ENCODE assay signal across 31 mouse cellular contexts in genomic region chr4:150178131-150178530, GRCm38 (mm10). TPM values are rescaled to one million over a fixed set of nuclear protein-coding genes. Genes with fewer than 3 reads are reported as not detected.
DNase-seq lines count a peak whose midpoint lies in the region; ATAC-seq lines count a peak whose summit lies in the region.
"Had no signal": no experiment of that assay in that cellular context is flagged by ENCODE, and none has a peak within 500 bp of the region (broad histone marks: within the 10 kb centered on the region; RNA-seq: fewer than 3 reads in every experiment).

No protein-coding gene starts in this region.

- H3K4me3 ChIP-seq in hindbrain, embryonic 10.5 days: no peak overlapping the region
- H3K4me3 ChIP-seq in hindbrain, embryonic 13.5 days: no peak overlapping the region
- no peak overlapping the region for H3K4me3 ChIP-seq in embryonic facial prominence, embryonic 14.5 days (ENCODE audit: low read depth, low read length)
- no peak overlapping the region for H3K4me3 ChIP-seq in limb, embryonic 12.5 days (replicated peaks)
- H3K4me3 ChIP-seq in forebrain, embryonic 16.5 days (replicated peaks; ENCODE audit: low read length): no peak overlapping the region
- H3K4me3 ChIP-seq: forebrain, embryonic 15.5 days; layer of hippocampus, adult 2 months; limb, embryonic 13.5 days; lung, embryonic 15.5 days; midbrain, embryonic 13.5 days; neural tube, embryonic 12.5 days had no signal

- WGBS in hindbrain, embryonic 10.5 days: 60% methylated on average over 4 of the region's 4 CpGs
- WGBS in hindbrain, embryonic 13.5 days: 54% methylated on average over 4 of the region's 4 CpGs
- WGBS in embryonic facial prominence, embryonic 14.5 days: 19% methylated on average over 4 of the region's 4 CpGs
- 18% methylated on average over 4 of the region's 4 CpGs for WGBS in limb, embryonic 12.5 days
- 53% methylated on average over 4 of the region's 4 CpGs for WGBS in forebrain, embryonic 16.5 days

- H3K27me3 ChIP-seq in hindbrain, embryonic 10.5 days (ENCODE audit: insufficient read depth, poor library complexity, severe bottlenecking): no peaks in the 10 kb centered on the region
- no peaks in the 10 kb centered on the region for H3K27me3 ChIP-seq in hindbrain, embryonic 13.5 days
- no peaks in the 10 kb centered on the region for H3K27me3 ChIP-seq in embryonic facial prominence, embryonic 14.5 days (replicated peaks; ENCODE audit: control insufficient read depth, insufficient read depth, low read length)
- H3K27me3 ChIP-seq in limb, embryonic 12.5 days: no peaks in the 10 kb centered on the region
- H3K27me3 ChIP-seq in forebrain, embryonic 16.5 days (replicated peaks; ENCODE audit: control insufficient read depth, insufficient read depth, low read length): no peaks in the 10 kb centered on the region
- H3K27me3 ChIP-seq: CH12.LX; forebrain, embryonic 15.5 days; limb, embryonic 13.5 days; lung, embryonic 15.5 days; midbrain, embryonic 13.5 days; neural tube, embryonic 12.5 days had no signal

- no peak overlapping the region for H3K27ac ChIP-seq in hindbrain, embryonic 10.5 days
- no peak overlapping the region for H3K27ac ChIP-seq in hindbrain, embryonic 13.5 days
- no peak overlapping the region for H3K27ac ChIP-seq in embryonic facial prominence, embryonic 14.5 days (replicated peaks; ENCODE audit: low read depth, low read length)
- H3K27ac ChIP-seq in limb, embryonic 12.5 days: peak overlapping the region; percentile 2; the same call in 1 of the 2 replicates
- no peak overlapping the region for H3K27ac ChIP-seq in forebrain, embryonic 16.5 days (ENCODE audit: low read length)
- H3K27ac ChIP-seq: forebrain, embryonic 15.5 days; kidney, postnatal 0 days; layer of hippocampus, adult 2 months; limb, embryonic 13.5 days; liver, embryonic 14.5 days; lung, embryonic 15.5 days; midbrain, embryonic 13.5 days; neural tube, embryonic 12.5 days; stomach, postnatal 0 days had no signal

- DNase-seq in hindbrain, embryonic 10.5 days (ENCODE audit: low spot score): peak; percentile 26
- DNase-seq in embryo, embryonic 10.5 days (ENCODE audit: low spot score): peak; percentile 60
- DNase-seq in embryonic facial prominence, embryonic 14.5 days (ENCODE audit: low spot score): peak; percentile 34
- no peak for DNase-seq in adrenal gland, postnatal 10 days
- DNase-seq in natural killer cell, adult 2 months (ENCODE audit: low spot score in 2 of 2): no peak
- DNase-seq: adrenal gland, adult 8-10 months; B cell, adult 2 months; cerebellum, adult 18-20 months; cerebellum, postnatal 14 days; kidney, adult 11 months; right cerebral cortex, postnatal 14 days had no signal

- H3K4me2 ChIP-seq in hindbrain, embryonic 13.5 days: no peak overlapping the region
- no peak overlapping the region for H3K4me2 ChIP-seq in embryonic facial prominence, embryonic 14.5 days (ENCODE audit: low read depth, low read length)
- H3K4me2 ChIP-seq in limb, embryonic 12.5 days: no peak overlapping the region
- H3K4me2 ChIP-seq in forebrain, embryonic 16.5 days (ENCODE audit: low read length): no peak overlapping the region
- H3K4me2 ChIP-seq: forebrain, embryonic 15.5 days; limb, embryonic 13.5 days; lung, embryonic 15.5 days; midbrain, embryonic 13.5 days; neural tube, embryonic 12.5 days had no signal

- H3K4me1 ChIP-seq in hindbrain, embryonic 10.5 days (replicated peaks): peaks cover 6% of the 10 kb centered on the region
- 0 out of 2 replicates have a peak, but pooled peaks cover 2% of the 10 kb centered on the region for H3K4me1 ChIP-seq in hindbrain, embryonic 13.5 days (replicated peaks)
- peaks cover 4% of the 10 kb centered on the region; the same call in 1 of the 2 replicates for H3K4me1 ChIP-seq in embryonic facial prominence, embryonic 14.5 days (ENCODE audit: control insufficient read depth, insufficient read depth, low read length)
- peaks cover 14% of the 10 kb centered on the region; the same call in 1 of the 2 replicates for H3K4me1 ChIP-seq in limb, embryonic 12.5 days (replicated peaks)
- 0 out of 2 replicates have a peak, but pooled peaks cover 2% of the 10 kb centered on the region for H3K4me1 ChIP-seq in forebrain, embryonic 16.5 days (replicated peaks; ENCODE audit: control insufficient read depth, insufficient read depth, low read length)
- H3K4me1 ChIP-seq: forebrain, embryonic 15.5 days; midbrain, embryonic 13.5 days; neural tube, embryonic 12.5 days had no signal

- 0 out of 2 replicates have a peak, but pooled peaks cover 6% of the 10 kb centered on the region for H3K9me3 ChIP-seq in hindbrain, embryonic 10.5 days
- no peaks in the 10 kb centered on the region for H3K9me3 ChIP-seq in hindbrain, embryonic 13.5 days
- no peaks in the 10 kb centered on the region for H3K9me3 ChIP-seq in embryonic facial prominence, embryonic 14.5 days (ENCODE audit: control insufficient read depth, low read length)
- H3K9me3 ChIP-seq in limb, embryonic 12.5 days: 0 out of 2 replicates have a peak, but pooled peaks cover 3% of the 10 kb centered on the region
- no peaks in the 10 kb centered on the region for H3K9me3 ChIP-seq in forebrain, embryonic 16.5 days (ENCODE audit: control insufficient read depth, low read length)
- H3K9me3 ChIP-seq: forebrain, embryonic 15.5 days; limb, embryonic 13.5 days; lung, embryonic 15.5 days; midbrain, embryonic 13.5 days; neural tube, embryonic 12.5 days had no signal

- H3K9ac ChIP-seq in hindbrain, embryonic 13.5 days: no peak overlapping the region
- no peak overlapping the region for H3K9ac ChIP-seq in embryonic facial prominence, embryonic 14.5 days (ENCODE audit: low read depth, low read length)
- H3K9ac ChIP-seq in limb, embryonic 12.5 days (replicated peaks): no peak overlapping the region
- no peak overlapping the region for H3K9ac ChIP-seq in forebrain, embryonic 16.5 days (replicated peaks; ENCODE audit: low read depth, low read length)
- H3K9ac ChIP-seq: forebrain, embryonic 15.5 days; limb, embryonic 13.5 days; liver, embryonic 14.5 days; lung, embryonic 15.5 days; midbrain, embryonic 13.5 days; neural tube, embryonic 12.5 days had no signal

- no peak for ATAC-seq in hindbrain, embryonic 13.5 days (ENCODE audit: low FRiP score)
- ATAC-seq in embryonic facial prominence, embryonic 14.5 days (ENCODE audit: low read depth): no peak
- no peak for ATAC-seq in limb, embryonic 12.5 days (ENCODE audit: insufficient number of reproducible peaks, insufficient read depth, low FRiP score, low TSS enrichment, low read depth)
- no peak for ATAC-seq in forebrain, embryonic 16.5 days
- ATAC-seq: forebrain, embryonic 15.5 days; midbrain, embryonic 13.5 days had no signal

- H3K36me3 ChIP-seq in hindbrain, embryonic 10.5 days: no peaks in the 10 kb centered on the region
- no peaks in the 10 kb centered on the region for H3K36me3 ChIP-seq in hindbrain, embryonic 13.5 days
- no peaks in the 10 kb centered on the region for H3K36me3 ChIP-seq in embryonic facial prominence, embryonic 14.5 days (ENCODE audit: control insufficient read depth, insufficient read depth, low read length)
- no peaks in the 10 kb centered on the region for H3K36me3 ChIP-seq in limb, embryonic 12.5 days
- no peaks in the 10 kb centered on the region for H3K36me3 ChIP-seq in forebrain, embryonic 16.5 days (ENCODE audit: control insufficient read depth, insufficient read depth)
- H3K36me3 ChIP-seq: forebrain, embryonic 15.5 days; G1E; limb, embryonic 13.5 days; lung, embryonic 15.5 days; midbrain, embryonic 13.5 days; neural tube, embryonic 12.5 days had no signal

RNA-seq across cellular contexts. Expression of gene Car6, which starts 23.0 kb away (rescaled TPM):
- 0.14 TPM in 1 of 2 replicates, not detected in the other for polyA plus RNA-seq in hindbrain, embryonic 10.5 days (2016; fragmentation: Nextera tagmentation; extraction: Ambion mirVana)
- not detected in 2 replicates for polyA plus RNA-seq in hindbrain, embryonic 13.5 days (2015; fragmentation: Nextera tagmentation; extraction: Ambion mirVana)
- not detected in 2 replicates for polyA plus RNA-seq in embryonic facial prominence, embryonic 14.5 days (2014; fragmentation: Nextera tagmentation; extraction: Ambion mirVana)
- 0.22 and 0.33 TPM in 2 replicates for polyA plus RNA-seq in limb, embryonic 12.5 days (2016; fragmentation: Nextera tagmentation; extraction: Ambion mirVana)
- under 1 TPM; 0.27 to 0.54 TPM for total RNA-seq in adrenal gland, postnatal 10 days (2021)
- not detected in 2 replicates for polyA plus RNA-seq in forebrain, embryonic 16.5 days (2015; fragmentation: Nextera tagmentation; extraction: Ambion mirVana)
- total RNA-seq: CH12.LX; G1E; layer of hippocampus, adult 2 months; layer of hippocampus, postnatal 25 days had no signal
- polyA plus RNA-seq: forebrain, embryonic 15.5 days; G1E; heart, embryonic 16.5 days; hindbrain, embryonic 11.5 days; kidney, postnatal 0 days; lung, embryonic 15.5 days; midbrain, embryonic 13.5 days; neural tube, embryonic 12.5 days; stomach, postnatal 0 days; urinary bladder, adult 2 months had no signal

RNA-seq across cellular contexts. Expression of gene Slc2a7, which starts 29.4 kb away (rescaled TPM):
- not detected in 2 replicates for polyA plus RNA-seq in hindbrain, embryonic 10.5 days (2016; fragmentation: Nextera tagmentation; extraction: Ambion mirVana)
- not detected in 2 replicates for polyA plus RNA-seq in hindbrain, embryonic 13.5 days (2015; fragmentation: Nextera tagmentation; extraction: Ambion mirVana)
- polyA plus RNA-seq in embryonic facial prominence, embryonic 14.5 days (2014; fragmentation: Nextera tagmentation; extraction: Ambion mirVana): not detected in 2 replicates
- polyA plus RNA-seq in limb, embryonic 12.5 days (2016; fragmentation: Nextera tagmentation; extraction: Ambion mirVana): not detected in 2 replicates
- not detected for total RNA-seq in adrenal gland, postnatal 10 days (2021)
- not detected in 2 replicates for polyA plus RNA-seq in forebrain, embryonic 16.5 days (2015; fragmentation: Nextera tagmentation; extraction: Ambion mirVana)
- total RNA-seq: adrenal gland, adult 8-10 months; layer of hippocampus, adult 2 months; layer of hippocampus, postnatal 25 days had no signal
- polyA plus RNA-seq: forebrain, embryonic 15.5 days; G1E; gonadal fat pad, adult 2 months; heart, embryonic 16.5 days; hindbrain, embryonic 11.5 days; kidney, postnatal 0 days; limb, embryonic 13.5 days; lung, embryonic 15.5 days; midbrain, embryonic 13.5 days; neural tube, embryonic 12.5 days; stomach, postnatal 0 days; thymus, postnatal 0 days; urinary bladder, adult 2 months had no signal

RNA-seq across cellular contexts. Expression of gene Eno1, which starts 58.4 kb away (rescaled TPM):
- polyA plus RNA-seq in hindbrain, embryonic 10.5 days (2016; fragmentation: Nextera tagmentation; extraction: Ambion mirVana): 2,517 and 3,327 TPM in 2 replicates
- polyA plus RNA-seq in hindbrain, embryonic 13.5 days (2015; fragmentation: Nextera tagmentation; extraction: Ambion mirVana): 1,025 and 1,119 TPM in 2 replicates
- polyA plus RNA-seq in embryonic facial prominence, embryonic 14.5 days (2014; fragmentation: Nextera tagmentation; extraction: Ambion mirVana): 1,320 and 1,483 TPM in 2 replicates
- polyA plus RNA-seq in limb, embryonic 12.5 days (2016; fragmentation: Nextera tagmentation; extraction: Ambion mirVana): 1,793 and 1,872 TPM in 2 replicates
- total RNA-seq in adrenal gland, postnatal 10 days (2021): 100 to 1,000 TPM; 442 to 474 TPM
- polyA plus RNA-seq in forebrain, embryonic 16.5 days (2015; fragmentation: Nextera tagmentation; extraction: Ambion mirVana): 979 and 980 TPM in 2 replicates

RNA-seq across cellular contexts. Expression of gene Slc2a5, which starts 59.0 kb away (rescaled TPM):
- 1.1 and 2.0 TPM in 2 replicates for polyA plus RNA-seq in hindbrain, embryonic 10.5 days (2016; fragmentation: Nextera tagmentation; extraction: Ambion mirVana)
- polyA plus RNA-seq in hindbrain, embryonic 13.5 days (2015; fragmentation: Nextera tagmentation; extraction: Ambion mirVana): 1.8 and 2.7 TPM in 2 replicates
- 3.2 and 3.5 TPM in 2 replicates for polyA plus RNA-seq in embryonic facial prominence, embryonic 14.5 days (2014; fragmentation: Nextera tagmentation; extraction: Ambion mirVana)
- polyA plus RNA-seq in limb, embryonic 12.5 days (2016; fragmentation: Nextera tagmentation; extraction: Ambion mirVana): 1.6 and 1.9 TPM in 2 replicates
- under 1 TPM; 0.27 to 0.75 TPM for total RNA-seq in adrenal gland, postnatal 10 days (2021)
- polyA plus RNA-seq in forebrain, embryonic 16.5 days (2015; fragmentation: Nextera tagmentation; extraction: Ambion mirVana): 2.6 and 2.7 TPM in 2 replicates
- polyA plus RNA-seq: G1E had no signal

Comparison
In these comparisons a context has a peak if more than half of its experiments do, and no peak if none do; other contexts are left out.
1. DNase-seq: peak in hindbrain, embryonic 10.5 days (single experiment), embryo, embryonic 10.5 days (single experiment) and embryonic facial prominence, embryonic 14.5 days (single experiment); none in adrenal gland, postnatal 10 days (single experiment) and natural killer cell, adult 2 months (0 of 2).